Mouse (Mus musculus): Measurements from ENCODE around the gene Gpm6a. TPM values are rescaled to one million over a fixed set of nuclear protein-coding genes. Genes with fewer than 3 reads are reported as not detected.

Gene Gpm6a
- polyA plus RNA-seq, 1 experiment from 2014 or later = 103 TPM

DNA sequence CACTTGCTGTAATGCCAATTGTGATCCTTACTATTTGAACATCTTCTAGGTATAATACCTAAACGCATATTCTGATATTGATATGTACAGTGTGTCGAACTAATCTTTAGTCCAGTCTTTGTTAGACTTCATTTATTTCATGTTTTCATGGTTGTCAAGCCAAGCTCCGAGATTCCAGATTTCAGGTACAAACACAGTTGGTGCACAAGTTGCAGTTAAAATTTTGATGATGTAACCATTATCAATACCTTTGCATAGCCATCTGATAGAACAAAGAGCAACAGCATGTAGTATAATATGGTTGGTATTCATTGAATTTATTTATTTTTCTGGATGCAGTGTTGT, 785 bp downstream of the Gpm6a start:
- no peaks in the 10 kb centered on the region for H3K36me3 ChIP-seq (ENCODE audit: control insufficient read depth, insufficient read depth, low read length)
- H3K27me3 ChIP-seq (ENCODE audit: control insufficient read depth, insufficient read depth, low read length) = no peaks in the 10 kb centered on the region
- no peaks in the 10 kb centered on the region for H3K9me3 ChIP-seq (ENCODE audit: control insufficient read depth, low read length)
- no peak overlapping the region; the same call in 1 of the 2 replicates for H3K4me2 ChIP-seq (replicated peaks; ENCODE audit: low read depth, low read length)
- DNase-seq (ENCODE audit: low spot score) = no peak
- peak overlapping the region; percentile 79 for H3K27ac ChIP-seq (ENCODE audit: low read depth, low read length)
- peak overlapping the region; percentile 46; the same call in 1 of the 2 replicates for H3K9ac ChIP-seq (ENCODE audit: low read depth, low read length)
- no peak for ATAC-seq (ENCODE audit: low FRiP score)
- H3K4me3 ChIP-seq (ENCODE audit: low read depth, low read length) = peak overlapping the region; percentile 36
- WGBS = 72% methylated on average over 3 of the region's 3 CpGs
- H3K4me1 ChIP-seq (replicated peaks; ENCODE audit: control insufficient read depth, insufficient read depth, low read length) = no peaks in the 10 kb centered on the region; the same call in 1 of the 2 replicates

DNA sequence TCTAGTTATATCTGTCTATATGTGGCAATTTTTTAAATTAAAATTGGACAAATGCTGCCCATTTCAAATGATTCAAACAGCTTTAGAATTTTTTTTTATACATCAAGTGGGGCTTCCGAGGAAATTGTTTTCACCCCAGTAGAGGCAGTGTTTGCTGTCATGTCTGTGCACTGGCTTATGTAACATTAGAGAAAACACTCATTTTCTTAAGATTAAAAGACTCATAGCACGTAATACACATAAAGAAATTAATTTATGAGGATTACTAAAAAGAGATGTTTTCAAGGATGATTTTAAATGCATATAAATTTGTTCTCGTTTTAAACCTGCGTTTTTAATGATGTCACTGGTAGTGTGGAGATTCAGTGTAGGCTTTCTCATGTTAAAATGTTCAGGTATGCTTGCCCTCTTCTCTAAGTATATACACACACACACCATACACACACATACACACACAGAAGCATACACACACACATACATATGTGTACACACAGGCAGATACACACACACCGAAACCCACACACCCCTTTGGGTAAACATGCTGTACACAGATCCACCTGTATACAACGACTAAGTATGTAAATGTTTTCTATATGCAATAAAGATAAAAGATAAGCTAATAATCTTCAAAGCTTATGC, 1.4 kb downstream of the Gpm6a start:
- 82% methylated on average over 6 of the region's 6 CpGs for WGBS
- Histone ChIP-seq H3K4me2 (replicated peaks; ENCODE audit: low read depth, low read length) (0 out of 2 replicates have a peak overlapping the region, but pooled peaks have one; percentile 28), H3K4me3 (ENCODE audit: low read depth, low read length) (peak overlapping the region; percentile 27), H3K9ac (ENCODE audit: low read depth, low read length) (no peak overlapping the region), H3K27ac (ENCODE audit: low read depth, low read length) (no peak overlapping the region), H3K4me1 (replicated peaks; ENCODE audit: control insufficient read depth, insufficient read depth, low read length) (no peaks in the 10 kb centered on the region; the same call in 1 of the 2 replicates), H3K27me3 (ENCODE audit: control insufficient read depth, insufficient read depth, low read length) (no peaks in the 10 kb centered on the region), H3K36me3 (ENCODE audit: control insufficient read depth, insufficient read depth, low read length) (no peaks in the 10 kb centered on the region), H3K9me3 (ENCODE audit: control insufficient read depth, low read length) (no peaks in the 10 kb centered on the region)
- ATAC-seq (ENCODE audit: low FRiP score) (no peak), DNase-seq (ENCODE audit: low spot score) (no peak)

DNA sequence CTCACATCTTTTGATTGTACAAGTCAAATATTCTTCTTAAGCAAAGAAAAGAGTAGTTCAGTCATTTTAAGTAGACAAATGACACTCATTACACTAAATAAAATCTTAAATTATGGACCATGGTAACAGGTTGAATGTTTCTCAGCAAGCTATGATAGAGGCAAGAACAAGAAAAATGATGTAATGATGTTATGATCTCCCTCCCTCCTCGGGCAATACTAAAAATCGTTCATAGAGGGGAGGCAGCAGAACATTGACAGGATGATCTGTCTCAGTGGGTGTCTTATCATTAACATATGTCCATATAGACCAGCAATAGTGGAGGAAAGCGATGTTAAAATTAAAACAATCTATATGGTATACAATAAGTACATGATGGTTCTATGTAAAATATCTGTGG, 2.1 kb downstream of the Gpm6a start:
- WGBS = 79% methylated on average over 3 of the region's 3 CpGs
- ATAC-seq (ENCODE audit: low FRiP score) = no peak
- Histone ChIP-seq H3K27me3 (ENCODE audit: control insufficient read depth, insufficient read depth, low read length) (no peaks in the 10 kb centered on the region), H3K9me3 (ENCODE audit: control insufficient read depth, low read length) (no peaks in the 10 kb centered on the region), H3K9ac (ENCODE audit: low read depth, low read length) (no peak overlapping the region), H3K4me2 (replicated peaks; ENCODE audit: low read depth, low read length) (no peak overlapping the region), H3K36me3 (ENCODE audit: control insufficient read depth, insufficient read depth, low read length) (no peaks in the 10 kb centered on the region), H3K27ac (ENCODE audit: low read depth, low read length) (no peak overlapping the region), H3K4me3 (ENCODE audit: low read depth, low read length) (peak overlapping the region; percentile 22; the same call in 1 of the 2 replicates), H3K4me1 (replicated peaks; ENCODE audit: control insufficient read depth, insufficient read depth, low read length) (no peaks in the 10 kb centered on the region; the same call in 1 of the 2 replicates)
- DNase-seq (ENCODE audit: low spot score) = no peak

DNA sequence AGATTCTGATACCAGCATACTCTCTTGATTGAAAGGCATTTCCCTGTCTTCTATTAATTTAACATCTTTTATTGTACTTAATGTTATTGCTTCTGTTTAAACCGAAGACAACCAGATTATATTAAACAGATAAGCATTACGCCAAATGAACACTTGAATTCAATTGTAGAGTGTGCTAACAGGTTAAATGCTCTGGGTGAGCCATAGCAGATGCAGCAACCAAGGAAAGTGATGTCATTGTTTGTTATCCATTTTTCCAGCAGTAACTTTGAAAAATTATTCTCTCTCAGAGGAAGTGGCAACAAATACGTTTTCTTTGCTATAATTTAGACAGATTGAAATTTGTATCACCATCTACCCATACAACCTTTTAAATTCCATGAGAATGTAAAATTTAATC, 2.9 kb downstream of the Gpm6a start:
- DNase-seq (ENCODE audit: low spot score) (no peak), ATAC-seq (ENCODE audit: low FRiP score) (no peak)
- 86% methylated on average over 3 of the region's 3 CpGs for WGBS
- Histone ChIP-seq H3K36me3 (ENCODE audit: control insufficient read depth, insufficient read depth, low read length) (no peaks in the 10 kb centered on the region), H3K27me3 (ENCODE audit: control insufficient read depth, insufficient read depth, low read length) (no peaks in the 10 kb centered on the region), H3K9ac (ENCODE audit: low read depth, low read length) (no peak overlapping the region), H3K27ac (ENCODE audit: low read depth, low read length) (no peak overlapping the region), H3K9me3 (ENCODE audit: control insufficient read depth, low read length) (no peaks in the 10 kb centered on the region), H3K4me3 (ENCODE audit: low read depth, low read length) (no peak overlapping the region), H3K4me1 (replicated peaks; ENCODE audit: control insufficient read depth, insufficient read depth, low read length) (no peaks in the 10 kb centered on the region; the same call in 1 of the 2 replicates), H3K4me2 (replicated peaks; ENCODE audit: low read depth, low read length) (no peak overlapping the region)

DNA sequence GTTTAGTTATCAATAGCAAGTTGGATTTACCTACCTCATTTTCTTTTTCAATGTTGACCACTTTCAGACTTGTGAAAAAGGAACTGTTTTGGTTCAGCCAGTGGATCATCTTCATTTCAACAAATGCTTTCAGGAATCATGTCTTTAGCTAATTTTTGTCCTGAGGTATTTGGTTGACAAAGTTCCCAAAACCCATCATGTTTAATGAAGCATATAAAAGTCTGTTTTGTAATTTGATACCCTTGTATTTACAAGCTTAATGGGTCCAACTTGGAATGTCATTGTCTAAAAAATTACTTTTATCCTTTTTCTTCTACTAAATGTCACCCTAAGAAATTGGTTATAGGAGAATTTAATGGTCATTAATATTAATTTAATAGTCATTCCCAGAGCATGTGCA, 6.9 kb downstream of the Gpm6a start:
- Histone ChIP-seq H3K4me1 (replicated peaks; ENCODE audit: control insufficient read depth, insufficient read depth, low read length) (no peaks in the 10 kb centered on the region), H3K4me2 (replicated peaks; ENCODE audit: low read depth, low read length) (no peak overlapping the region), H3K27me3 (ENCODE audit: control insufficient read depth, insufficient read depth, low read length) (no peaks in the 10 kb centered on the region), H3K9ac (ENCODE audit: low read depth, low read length) (no peak overlapping the region), H3K36me3 (ENCODE audit: control insufficient read depth, insufficient read depth, low read length) (no peaks in the 10 kb centered on the region), H3K27ac (ENCODE audit: low read depth, low read length) (no peak overlapping the region), H3K4me3 (ENCODE audit: low read depth, low read length) (no peak overlapping the region), H3K9me3 (ENCODE audit: control insufficient read depth, low read length) (no peaks in the 10 kb centered on the region)
- no peak for DNase-seq (ENCODE audit: low spot score)
- no peak for ATAC-seq (ENCODE audit: low FRiP score)

DNA sequence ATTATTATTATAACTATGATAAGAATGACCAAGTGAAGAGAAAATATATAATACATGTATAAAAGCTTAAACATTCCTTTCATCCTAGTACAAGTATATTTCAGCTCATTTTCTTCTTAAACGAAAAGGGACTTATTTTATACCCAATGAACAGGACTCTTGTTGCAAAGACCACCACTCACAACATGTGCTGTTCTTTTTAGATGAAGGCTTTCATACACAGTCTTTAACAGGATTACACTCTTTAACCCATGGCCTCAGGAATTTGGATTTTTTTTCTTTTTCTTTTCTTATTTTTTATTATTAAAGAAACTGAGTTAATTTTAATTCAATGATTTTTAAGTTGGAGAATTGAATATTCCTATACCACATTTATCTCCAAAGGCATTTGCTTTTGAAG, 20.4 kb downstream of the Gpm6a start:
- Histone ChIP-seq H3K27me3 (ENCODE audit: control insufficient read depth, insufficient read depth, low read length) (no peaks in the 10 kb centered on the region), H3K9me3 (ENCODE audit: control insufficient read depth, low read length) (no peaks in the 10 kb centered on the region), H3K36me3 (ENCODE audit: control insufficient read depth, insufficient read depth, low read length) (no peaks in the 10 kb centered on the region), H3K27ac (ENCODE audit: low read depth, low read length) (no peak overlapping the region), H3K4me2 (replicated peaks; ENCODE audit: low read depth, low read length) (no peak overlapping the region), H3K4me1 (replicated peaks; ENCODE audit: control insufficient read depth, insufficient read depth, low read length) (no peaks in the 10 kb centered on the region), H3K9ac (ENCODE audit: low read depth, low read length) (no peak overlapping the region), H3K4me3 (ENCODE audit: low read depth, low read length) (no peak overlapping the region)
- DNase-seq (ENCODE audit: low spot score) (no peak), ATAC-seq (ENCODE audit: low FRiP score) (0 out of 2 replicates have a peak, but pooled peaks have one; percentile 48)
- 63% methylated on average over 1 of the region's 1 CpGs for WGBS

DNA sequence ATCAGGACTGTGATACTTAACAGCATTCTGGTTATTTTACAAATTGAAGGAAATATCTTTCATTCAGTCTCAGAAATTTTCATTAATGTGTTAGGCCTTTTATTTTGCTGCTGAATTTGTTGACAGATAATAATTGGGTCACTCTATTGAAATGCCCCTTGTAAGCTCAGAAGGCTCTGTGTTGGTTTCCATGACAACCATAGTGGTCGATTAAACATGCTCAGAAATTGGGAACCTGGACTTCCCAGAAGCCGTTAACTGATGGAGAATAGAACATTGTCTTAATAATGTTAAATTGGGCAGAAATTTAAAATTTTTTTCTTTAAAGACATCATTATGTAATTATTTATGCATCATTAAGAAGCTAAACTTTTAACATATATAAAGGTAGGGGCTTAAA, 20.9 kb downstream of the Gpm6a start:
- Histone ChIP-seq H3K36me3 (ENCODE audit: control insufficient read depth, insufficient read depth, low read length) (no peaks in the 10 kb centered on the region), H3K27me3 (ENCODE audit: control insufficient read depth, insufficient read depth, low read length) (no peaks in the 10 kb centered on the region), H3K4me1 (replicated peaks; ENCODE audit: control insufficient read depth, insufficient read depth, low read length) (no peaks in the 10 kb centered on the region), H3K4me2 (replicated peaks; ENCODE audit: low read depth, low read length) (no peak overlapping the region), H3K9me3 (ENCODE audit: control insufficient read depth, low read length) (no peaks in the 10 kb centered on the region), H3K4me3 (ENCODE audit: low read depth, low read length) (no peak overlapping the region), H3K9ac (ENCODE audit: low read depth, low read length) (no peak overlapping the region), H3K27ac (ENCODE audit: low read depth, low read length) (no peak overlapping the region)
- 23% methylated on average over 2 of the region's 2 CpGs for WGBS
- DNase-seq (ENCODE audit: low spot score) (peak; percentile 64), ATAC-seq (ENCODE audit: low FRiP score) (peak; percentile 91)

DNA sequence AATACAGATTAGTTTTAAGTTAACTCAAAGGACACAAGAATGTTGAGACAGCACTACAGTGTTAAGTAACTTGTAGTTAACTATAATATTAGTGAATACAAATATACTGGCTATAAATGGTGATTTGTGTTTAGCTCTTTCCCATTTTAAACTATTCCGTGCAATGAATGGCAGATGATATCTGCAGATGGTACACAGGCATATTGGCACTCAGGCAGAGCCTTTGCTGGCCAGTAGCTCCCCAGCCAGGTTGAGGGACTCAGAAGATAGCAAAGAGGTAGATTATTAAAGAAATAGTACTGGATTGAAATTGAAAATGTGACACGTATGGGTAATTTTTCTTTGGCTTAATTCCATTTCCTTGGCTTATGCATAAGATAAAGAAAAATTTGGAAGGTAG, 21.3 kb downstream of the Gpm6a start:
- WGBS = 64% methylated on average over 2 of the region's 2 CpGs
- Histone ChIP-seq H3K36me3 (ENCODE audit: control insufficient read depth, insufficient read depth, low read length) (no peaks in the 10 kb centered on the region), H3K27me3 (ENCODE audit: control insufficient read depth, insufficient read depth, low read length) (no peaks in the 10 kb centered on the region), H3K27ac (ENCODE audit: low read depth, low read length) (no peak overlapping the region), H3K4me2 (replicated peaks; ENCODE audit: low read depth, low read length) (no peak overlapping the region), H3K4me3 (ENCODE audit: low read depth, low read length) (no peak overlapping the region), H3K9me3 (ENCODE audit: control insufficient read depth, low read length) (no peaks in the 10 kb centered on the region), H3K9ac (ENCODE audit: low read depth, low read length) (no peak overlapping the region), H3K4me1 (replicated peaks; ENCODE audit: control insufficient read depth, insufficient read depth, low read length) (no peaks in the 10 kb centered on the region)
- DNase-seq (ENCODE audit: low spot score) = no peak
- ATAC-seq (ENCODE audit: low FRiP score) = peak; percentile 69

DNA sequence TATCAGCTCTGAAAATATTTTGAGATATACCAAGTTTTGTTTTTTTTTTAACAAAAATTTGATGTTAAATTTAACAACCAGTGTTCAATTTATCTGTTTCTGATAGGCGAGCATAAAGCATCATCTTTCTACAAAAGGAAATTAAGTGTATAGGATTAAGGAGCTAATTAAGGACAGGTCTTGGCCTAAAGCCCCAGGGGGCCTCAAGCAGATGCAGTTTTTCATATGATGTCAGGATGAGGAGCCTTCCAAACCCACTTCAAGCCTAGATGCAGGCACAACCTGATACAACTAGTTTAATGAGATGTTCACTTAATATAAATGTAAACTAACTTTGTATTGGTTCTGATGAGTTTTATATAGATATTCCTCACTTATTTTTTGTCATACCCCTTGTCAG, 22.0 kb downstream of the Gpm6a start:
- no peak overlapping the region for H3K4me3 ChIP-seq (ENCODE audit: low read depth, low read length)
- ATAC-seq (ENCODE audit: low FRiP score) (no peak), DNase-seq (ENCODE audit: low spot score) (no peak)
- WGBS = 39% methylated on average over 1 of the region's 1 CpGs
- no peaks in the 10 kb centered on the region for H3K9me3 ChIP-seq (ENCODE audit: control insufficient read depth, low read length)
- H3K27me3 ChIP-seq (ENCODE audit: control insufficient read depth, insufficient read depth, low read length) = no peaks in the 10 kb centered on the region
- H3K4me1 ChIP-seq (replicated peaks; ENCODE audit: control insufficient read depth, insufficient read depth, low read length) = no peaks in the 10 kb centered on the region
- H3K36me3 ChIP-seq (ENCODE audit: control insufficient read depth, insufficient read depth, low read length) = no peaks in the 10 kb centered on the region
- H3K27ac ChIP-seq (ENCODE audit: low read depth, low read length) = no peak overlapping the region
- no peak overlapping the region for H3K4me2 ChIP-seq (replicated peaks; ENCODE audit: low read depth, low read length)
- H3K9ac ChIP-seq (ENCODE audit: low read depth, low read length) = no peak overlapping the region

Measured in hindbrain, embryonic 11.5 days (tissue).